Mouse (Mus musculus): ENCODE measurements around the gene Ipcef1. TPM values are rescaled to one million over a fixed set of nuclear protein-coding genes. Genes with fewer than 3 reads are reported as not detected.

Gene Ipcef1
- total and polyA plus RNA-seq, 3 experiments = 1.7 to 6.8 (median 4.1) TPM

DNA sequence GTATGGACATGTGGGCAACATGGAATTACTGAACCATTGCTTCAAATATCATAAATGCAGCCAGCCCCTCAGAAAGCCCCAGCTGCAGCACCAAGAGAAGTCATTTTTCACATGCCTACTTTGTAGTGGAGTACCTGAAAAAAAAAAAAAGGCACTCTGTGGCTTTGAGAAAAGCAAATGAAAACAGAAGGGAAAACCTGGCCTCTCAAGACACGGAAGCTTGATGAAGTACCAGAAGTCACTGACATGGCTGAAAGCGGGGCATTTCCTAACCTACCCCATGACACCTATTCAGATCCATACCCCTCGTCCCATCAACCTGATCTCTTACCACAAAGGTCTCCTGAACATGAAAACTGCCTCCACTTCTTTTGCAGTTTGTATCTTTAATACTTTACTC is 55.4 kb downstream of the Ipcef1 start:
- Histone ChIP-seq H3K4me2 (ENCODE audit: insufficient read depth, low read depth, poor library complexity, severe bottlenecking) (no peak overlapping the region), H3K27me3 (replicated peaks) (no peaks in the 10 kb centered on the region), H3K4me3 (replicated peaks in 1 of 3; ENCODE audit: low read depth in 2 of 3, low read length in 2 of 3, poor library complexity in 1 of 3) (no peak overlapping the region), H3K79me2 (replicated peaks; ENCODE audit: control insufficient read depth, extremely low read depth, insufficient read depth, poor library complexity, severe bottlenecking) (no peaks in the 10 kb centered on the region), H3K27ac (ENCODE audit: insufficient read depth, low read depth) (no peak overlapping the region), H3K36me3 (replicated peaks in 1 of 2; ENCODE audit: control insufficient read depth in 1 of 2, insufficient read depth in 1 of 2, low read length in 1 of 2) (no peaks in the 10 kb centered on the region), H3K4me1 (ENCODE audit: control insufficient read depth in 1 of 2, insufficient read depth in 2 of 2) (peaks cover 0 to 10% of the 10 kb centered on the region in 2 experiments; a peak in 1 of 4 replicates), H3K9ac (ENCODE audit: insufficient read depth, low read depth) (no peak overlapping the region), H3K9me3 (replicated peaks; ENCODE audit: low read length) (no peaks in the 10 kb centered on the region)
- no peak for DNase-seq (ENCODE audit: extremely low read depth)
- TF ChIP-seq NRF1 (IDR thresholded peaks at IDR 0.05; ENCODE audit: low read depth, low read length) (no peak), ZNF384 (IDR thresholded peaks at IDR 0.05; ENCODE audit: low read depth, low read length) (peak; percentile 74), IRF4 (IDR thresholded peaks at IDR 0.05; ENCODE audit: low read depth, low read length) (no peak)
- dilution Hi-C loops (cut with MboI; ENCODE audit: extremely low pct_ligation_motif_present, extremely low pct_unique_long_range_greater_than_20kb, low sequenced_read_pairs) = no loop called here
- in situ Hi-C loops (cut with MboI; ENCODE audit: low pct_ligation_motif_present, low pct_unique_long_range_greater_than_20kb, low sequenced_read_pairs) = no loop called here

DNA sequence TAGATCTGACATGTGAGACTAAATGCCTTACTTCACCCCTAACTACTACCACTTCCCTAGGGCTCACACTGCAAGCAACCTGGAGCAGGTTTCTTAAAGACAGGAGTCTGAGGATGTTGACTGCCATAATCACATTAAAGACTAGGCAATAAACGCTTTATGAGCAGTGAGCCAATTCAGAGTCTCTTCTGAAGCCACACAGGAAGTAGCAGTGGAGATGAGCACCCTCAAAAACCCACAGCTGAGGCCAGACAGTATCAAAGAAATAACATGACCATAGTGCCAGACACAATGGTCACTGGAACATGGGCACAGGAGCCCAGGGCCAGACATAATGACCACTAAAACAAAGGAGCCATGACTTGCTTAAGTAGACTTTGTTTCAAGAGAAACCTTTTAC is 63.7 kb downstream of the Ipcef1 start:
- TF ChIP-seq HCFC1 (IDR thresholded peaks at IDR 0.05; ENCODE audit: low read depth, low read length) = no peak
- TF ChIP-seq MAX (IDR thresholded peaks at IDR 0.05; ENCODE audit: low read length) = no peak
- no peak for TF ChIP-seq BHLHE40 (IDR thresholded peaks at IDR 0.05; ENCODE audit: low read depth, low read length)
- no peak for TF ChIP-seq SMC3 (IDR thresholded peaks at IDR 0.05; ENCODE audit: low read depth, low read length)
- no peak for TF ChIP-seq MEF2A (IDR thresholded peaks at IDR 0.05; ENCODE audit: borderline replicate concordance, low read depth, low read length)
- no peak for TF ChIP-seq NELFE (IDR thresholded peaks at IDR 0.05; ENCODE audit: low read depth, low read length)
- no peak for TF ChIP-seq TCF12 (IDR thresholded peaks at IDR 0.05; ENCODE audit: low read depth, low read length)
- no peak for TF ChIP-seq ZNF384 (IDR thresholded peaks at IDR 0.05; ENCODE audit: low read depth, low read length)
- H3K36me3 ChIP-seq (replicated peaks in 1 of 2; ENCODE audit: control insufficient read depth in 1 of 2, insufficient read depth in 1 of 2, low read length in 1 of 2) = no peaks in the 10 kb centered on the region
- no peak overlapping the region for H3K9ac ChIP-seq (ENCODE audit: insufficient read depth, low read depth)
- no peak overlapping the region for H3K4me2 ChIP-seq (ENCODE audit: insufficient read depth, low read depth, poor library complexity, severe bottlenecking)
- in situ Hi-C loops (cut with MboI; ENCODE audit: low pct_ligation_motif_present, low pct_unique_long_range_greater_than_20kb, low sequenced_read_pairs) (no loop called here), dilution Hi-C loops (cut with MboI; ENCODE audit: extremely low pct_ligation_motif_present, extremely low pct_unique_long_range_greater_than_20kb, low sequenced_read_pairs) (no loop called here)
- no peak overlapping the region for H3K27ac ChIP-seq (ENCODE audit: insufficient read depth, low read depth)
- H3K4me1 ChIP-seq (ENCODE audit: control insufficient read depth in 1 of 2, insufficient read depth in 2 of 2) = peaks cover 10 to 31% of the 10 kb centered on the region in 2 experiments
- peaks cover 4% of the 10 kb centered on the region for H3K9me3 ChIP-seq (replicated peaks; ENCODE audit: low read length)
- no peak overlapping the region for H3K4me3 ChIP-seq (replicated peaks in 1 of 3; ENCODE audit: low read depth in 2 of 3, low read length in 2 of 3, poor library complexity in 1 of 3)
- no peaks in the 10 kb centered on the region for H3K27me3 ChIP-seq (replicated peaks)
- H3K79me2 ChIP-seq (replicated peaks; ENCODE audit: control insufficient read depth, extremely low read depth, insufficient read depth, poor library complexity, severe bottlenecking) = no peaks in the 10 kb centered on the region
- DNase-seq (ENCODE audit: extremely low read depth) = no peak

DNA sequence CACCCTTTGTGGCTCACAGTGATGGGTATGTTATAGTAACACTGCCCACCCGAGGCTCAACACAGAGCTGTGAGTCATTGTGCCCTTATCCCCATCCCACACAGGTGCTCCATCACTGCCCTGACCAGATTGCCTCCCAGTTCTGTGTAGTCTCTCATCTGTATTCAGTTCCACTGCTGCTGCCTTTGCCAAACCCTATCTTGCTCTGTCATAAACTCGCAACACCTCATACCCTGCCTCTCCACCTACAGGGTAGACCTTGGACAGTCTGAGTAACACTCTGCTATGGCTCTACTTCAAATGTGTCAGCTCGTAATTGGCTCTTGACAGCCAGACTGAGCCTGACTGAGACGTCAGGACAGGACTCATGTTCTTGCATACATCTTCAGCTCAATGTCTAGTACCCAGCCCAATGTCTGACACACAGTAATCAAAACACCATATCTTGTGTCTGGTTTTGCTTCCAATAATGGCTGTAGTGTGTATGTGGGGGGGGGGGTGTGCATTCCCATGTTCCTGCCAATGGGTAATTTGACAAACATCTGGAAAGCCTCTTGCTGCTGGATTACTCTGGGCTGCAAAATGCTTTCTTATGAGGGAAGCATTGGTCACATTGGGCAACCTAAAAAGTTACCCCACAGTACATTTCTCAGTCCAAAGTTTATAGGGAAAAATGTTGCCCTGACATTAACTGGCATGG is 64.7 kb downstream of the Ipcef1 start:
- H3K9me3 ChIP-seq (replicated peaks; ENCODE audit: low read length) = peaks cover 4% of the 10 kb centered on the region
- H3K27ac ChIP-seq (ENCODE audit: insufficient read depth, low read depth) = no peak overlapping the region
- no peak overlapping the region for H3K9ac ChIP-seq (ENCODE audit: insufficient read depth, low read depth)
- TF ChIP-seq ZNF384 (IDR thresholded peaks at IDR 0.05; ENCODE audit: low read depth, low read length) = no peak
- no peak for TF ChIP-seq MYC (IDR thresholded peaks at IDR 0.05; ENCODE audit: low read depth, low read length)
- TF ChIP-seq SMC3 (IDR thresholded peaks at IDR 0.05; ENCODE audit: low read depth, low read length) = no peak
- no peak for TF ChIP-seq ZMIZ1 (IDR thresholded peaks at IDR 0.05; ENCODE audit: low read depth, low read length)
- TF ChIP-seq MEF2A (IDR thresholded peaks at IDR 0.05; ENCODE audit: borderline replicate concordance, low read depth, low read length) = no peak
- no peak for TF ChIP-seq GABPA (IDR thresholded peaks at IDR 0.05; ENCODE audit: insufficient replicate concordance, low read depth, low read length)
- TF ChIP-seq HCFC1 (IDR thresholded peaks at IDR 0.05; ENCODE audit: low read depth, low read length) = no peak
- no peak for TF ChIP-seq POLR2A (IDR thresholded peaks at IDR 0.05; ENCODE audit: low read depth, low read length)
- TF ChIP-seq MAZ (IDR thresholded peaks at IDR 0.05; ENCODE audit: low read depth, low read length) = no peak
- no peak for TF ChIP-seq USF2 (conservative IDR thresholded peaks at IDR 0.05; ENCODE audit: low read depth, low read length)
- TF ChIP-seq MAFK (IDR thresholded peaks at IDR 0.05; ENCODE audit: insufficient replicate concordance, low read length) = no peak
- no peak for TF ChIP-seq IRF4 (IDR thresholded peaks at IDR 0.05; ENCODE audit: low read depth, low read length)
- TF ChIP-seq E2F4 (IDR thresholded peaks at IDR 0.05; ENCODE audit: insufficient replicate concordance, low read depth, low read length) = no peak
- no peak for TF ChIP-seq TBP (conservative IDR thresholded peaks at IDR 0.05; ENCODE audit: low read depth, low read length)
- no peak for TF ChIP-seq ZC3H11A (IDR thresholded peaks at IDR 0.05; ENCODE audit: low read depth, low read length)
- TF ChIP-seq ETS1 (conservative IDR thresholded peaks at IDR 0.05; ENCODE audit: low read depth, low read length) = no peak
- no peak for TF ChIP-seq RAD21 (IDR thresholded peaks at IDR 0.05; ENCODE audit: low read depth, low read length)
- TF ChIP-seq PAX5 (IDR thresholded peaks at IDR 0.05; ENCODE audit: low read length) = no peak
- no peak for TF ChIP-seq BHLHE40 (IDR thresholded peaks at IDR 0.05; ENCODE audit: low read depth, low read length)
- no peaks in the 10 kb centered on the region for H3K36me3 ChIP-seq (replicated peaks in 1 of 2; ENCODE audit: control insufficient read depth in 1 of 2, insufficient read depth in 1 of 2, low read length in 1 of 2)
- H3K4me3 ChIP-seq (replicated peaks in 1 of 3; ENCODE audit: low read depth in 2 of 3, low read length in 2 of 3, poor library complexity in 1 of 3) = no peak overlapping the region
- H3K79me2 ChIP-seq (replicated peaks; ENCODE audit: control insufficient read depth, extremely low read depth, insufficient read depth, poor library complexity, severe bottlenecking) = no peaks in the 10 kb centered on the region
- H3K27me3 ChIP-seq (replicated peaks) = no peaks in the 10 kb centered on the region
- DNase-seq (ENCODE audit: extremely low read depth) = no peak
- peaks cover 13 to 41% of the 10 kb centered on the region in 2 experiments for H3K4me1 ChIP-seq (ENCODE audit: control insufficient read depth in 1 of 2, insufficient read depth in 2 of 2)
- in situ Hi-C loops (cut with MboI; ENCODE audit: low pct_ligation_motif_present, low pct_unique_long_range_greater_than_20kb, low sequenced_read_pairs) (no loop called here), dilution Hi-C loops (cut with MboI; ENCODE audit: extremely low pct_ligation_motif_present, extremely low pct_unique_long_range_greater_than_20kb, low sequenced_read_pairs) (no loop called here)
- no peak overlapping the region for H3K4me2 ChIP-seq (ENCODE audit: insufficient read depth, low read depth, poor library complexity, severe bottlenecking)

Data from CH12.LX (cell line).